Mouse (Mus musculus): Measurements from ENCODE around the gene Krt71. TPM values are rescaled to one million over a fixed set of nuclear protein-coding genes. Genes with fewer than 3 reads are reported as not detected.
"Not testable (repeated sequence)": the region's sequence is repeated elsewhere in the genome, so short reads cannot be mapped to it uniquely, and the experiment has no call there.

The Krt71 gene
- polyA plus RNA-seq, 1 experiment = not detected

DNA sequence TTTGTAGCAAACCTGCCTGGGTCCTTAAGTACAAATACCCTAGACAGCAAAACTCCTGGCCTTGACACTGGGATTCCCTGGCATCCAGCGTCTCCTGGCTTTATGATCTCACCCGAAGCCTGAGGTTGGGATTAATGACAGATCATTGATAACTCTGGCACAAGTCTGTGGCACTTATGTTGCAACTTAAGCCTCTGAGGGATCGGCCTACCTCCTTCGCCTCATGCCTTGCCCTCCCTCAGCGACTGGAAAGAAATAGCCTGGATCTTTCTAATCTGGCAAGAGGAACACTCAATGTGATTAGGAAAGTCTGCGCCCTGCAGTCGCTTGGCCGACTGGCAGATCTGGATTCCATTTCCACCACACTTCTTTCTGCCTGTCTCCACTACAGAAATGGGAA is 43.0 kb downstream of the Krt71 start:
- H3K27ac ChIP-seq (ENCODE audit: insufficient read depth, low read length) = no peak overlapping the region
- no peak overlapping the region for H3K9ac ChIP-seq (ENCODE audit: low read depth, poor library complexity, severe bottlenecking)
- no peak for TF ChIP-seq POLR2A (IDR thresholded peaks at IDR 0.05; ENCODE audit: insufficient read depth, low read length)
- no peak for TF ChIP-seq CTCF (IDR thresholded peaks at IDR 0.05; ENCODE audit: low read depth, low read length)
- no peak for TF ChIP-seq EP300 (IDR thresholded peaks at IDR 0.05; ENCODE audit: insufficient read depth, low read depth, low read length)
- no peaks in the 10 kb centered on the region for H3K9me3 ChIP-seq (replicated peaks; ENCODE audit: control insufficient read depth, insufficient read depth, low read length, poor library complexity, severe bottlenecking)
- no peaks in the 10 kb centered on the region for H3K4me1 ChIP-seq (ENCODE audit: control insufficient read depth, insufficient read depth, low read length)
- no peak overlapping the region for H3K4me3 ChIP-seq (ENCODE audit: low read depth, low read length)
- H3K36me3 ChIP-seq (ENCODE audit: control insufficient read depth, insufficient read depth, low read length, poor library complexity, severe bottlenecking) = no peaks in the 10 kb centered on the region
- no peaks in the 10 kb centered on the region for H3K27me3 ChIP-seq (ENCODE audit: control insufficient read depth, insufficient read depth, low read length, poor library complexity, severe bottlenecking)

DNA sequence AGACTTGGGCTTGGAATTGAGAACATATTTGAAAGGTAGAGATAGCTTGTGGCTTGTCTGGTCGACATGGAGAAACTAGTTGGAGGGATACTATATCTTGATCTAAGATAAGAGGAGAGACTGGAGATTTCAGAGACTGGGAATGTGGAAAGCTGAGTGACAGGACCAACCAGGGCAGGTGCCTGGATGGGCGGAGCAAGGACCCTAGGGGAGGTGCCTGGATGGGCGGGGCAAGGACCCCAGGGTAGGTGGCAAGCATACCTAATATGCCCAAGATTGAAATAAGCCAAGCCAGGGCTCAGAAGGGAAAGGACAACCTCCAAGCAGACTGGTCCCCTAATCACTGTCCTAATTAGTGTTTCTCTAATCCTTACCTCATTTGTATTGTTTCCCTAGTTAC is 43.7 kb downstream of the Krt71 start:
- Histone ChIP-seq H3K9me3 (replicated peaks; ENCODE audit: control insufficient read depth, insufficient read depth, low read length, poor library complexity, severe bottlenecking) (no peaks in the 10 kb centered on the region), H3K4me3 (ENCODE audit: low read depth, low read length) (no peak overlapping the region), H3K9ac (ENCODE audit: low read depth, poor library complexity, severe bottlenecking) (no peak overlapping the region), H3K27me3 (ENCODE audit: control insufficient read depth, insufficient read depth, low read length, poor library complexity, severe bottlenecking) (no peaks in the 10 kb centered on the region), H3K4me1 (ENCODE audit: control insufficient read depth, insufficient read depth, low read length) (no peaks in the 10 kb centered on the region), H3K27ac (ENCODE audit: insufficient read depth, low read length) (no peak overlapping the region), H3K36me3 (ENCODE audit: control insufficient read depth, insufficient read depth, low read length, poor library complexity, severe bottlenecking) (no peaks in the 10 kb centered on the region)
- TF ChIP-seq EP300 (IDR thresholded peaks at IDR 0.05; ENCODE audit: insufficient read depth, low read depth, low read length) (no peak), CTCF (IDR thresholded peaks at IDR 0.05; ENCODE audit: low read depth, low read length) (no peak), POLR2A (IDR thresholded peaks at IDR 0.05; ENCODE audit: insufficient read depth, low read length) (no peak)

DNA sequence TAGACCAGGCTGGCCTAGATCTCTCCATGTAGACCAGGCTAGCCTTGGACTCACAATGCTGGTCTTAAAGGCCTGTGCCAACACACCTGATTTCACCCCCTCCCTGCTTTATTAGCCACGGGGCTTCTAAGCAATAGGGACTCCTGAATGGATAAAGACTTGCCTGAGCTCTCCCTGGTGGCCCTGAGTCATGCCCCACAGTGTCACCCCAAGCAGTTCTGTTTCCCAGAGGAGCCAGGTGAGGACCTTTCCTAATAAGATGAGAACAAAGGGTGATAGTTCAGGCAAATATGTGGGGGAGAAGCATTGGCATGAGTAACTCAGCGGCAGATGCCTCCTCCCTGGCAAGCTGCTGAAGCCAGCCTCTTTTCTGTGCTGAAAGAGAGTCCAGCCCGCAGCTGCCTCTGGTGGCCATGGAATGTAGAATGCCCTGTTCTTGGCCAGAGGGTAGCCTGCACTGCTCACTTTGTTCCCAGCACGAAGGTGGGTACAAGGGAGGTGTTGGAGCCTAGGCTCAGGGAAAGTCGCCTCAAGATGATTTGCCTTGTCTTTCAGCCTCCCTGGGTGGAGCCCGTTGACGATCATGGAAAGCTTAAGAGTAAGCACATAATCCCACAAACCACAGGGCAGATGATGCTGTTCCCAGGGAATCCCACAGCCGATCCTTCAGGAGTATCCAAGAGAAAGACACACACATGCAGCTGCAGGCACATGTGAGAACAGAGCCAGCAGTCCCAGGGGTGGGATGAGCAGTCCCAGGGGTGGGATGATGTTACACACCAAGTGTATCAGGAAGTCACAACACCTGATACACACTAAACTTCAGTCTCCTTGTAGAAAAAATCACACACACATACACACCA is 45.4 kb downstream of the Krt71 start:
- TF ChIP-seq CTCF (IDR thresholded peaks at IDR 0.05; ENCODE audit: low read depth, low read length) (no peak), POLR2A (IDR thresholded peaks at IDR 0.05; ENCODE audit: insufficient read depth, low read length) (no peak), EP300 (IDR thresholded peaks at IDR 0.05; ENCODE audit: insufficient read depth, low read depth, low read length) (no peak)
- Histone ChIP-seq H3K27ac (ENCODE audit: insufficient read depth, low read length) (no peak overlapping the region), H3K4me3 (ENCODE audit: low read depth, low read length) (no peak overlapping the region), H3K9ac (ENCODE audit: low read depth, poor library complexity, severe bottlenecking) (no peak overlapping the region), H3K4me1 (ENCODE audit: control insufficient read depth, insufficient read depth, low read length) (no peaks in the 10 kb centered on the region), H3K9me3 (replicated peaks; ENCODE audit: control insufficient read depth, insufficient read depth, low read length, poor library complexity, severe bottlenecking) (no peaks in the 10 kb centered on the region), H3K27me3 (ENCODE audit: control insufficient read depth, insufficient read depth, low read length, poor library complexity, severe bottlenecking) (no peaks in the 10 kb centered on the region), H3K36me3 (ENCODE audit: control insufficient read depth, insufficient read depth, low read length, poor library complexity, severe bottlenecking) (no peaks in the 10 kb centered on the region)

DNA sequence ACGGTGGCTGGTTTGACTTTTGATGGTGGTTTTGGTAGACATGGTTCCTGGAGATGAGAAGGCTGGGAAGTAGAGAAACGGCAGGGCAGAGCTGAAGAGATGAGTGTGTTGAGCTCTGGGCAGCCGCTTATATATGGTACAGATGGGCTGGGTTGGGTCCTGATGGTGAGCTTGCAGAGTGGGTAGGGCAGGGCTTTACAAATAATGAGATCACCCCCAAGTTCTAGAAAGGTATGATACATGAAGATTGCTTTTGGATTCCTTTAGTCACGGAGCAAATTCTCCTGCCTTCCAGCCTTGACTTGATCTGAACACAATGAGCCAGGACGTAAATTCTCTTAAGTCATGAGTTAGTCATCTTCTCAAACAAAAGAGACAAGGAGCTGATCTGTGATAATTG is 48.7 kb downstream of the Krt71 start, which contains the start of gene Krt6a:
TSS of gene Krt6a (minus strand) at position 101 of the 400 bp plus-strand sequence.
- H3K36me3 ChIP-seq (ENCODE audit: control insufficient read depth, insufficient read depth, low read length, poor library complexity, severe bottlenecking) = no peaks in the 10 kb centered on the region
- TF ChIP-seq CTCF (IDR thresholded peaks at IDR 0.05; ENCODE audit: low read depth, low read length) = no peak
- TF ChIP-seq POLR2A (IDR thresholded peaks at IDR 0.05; ENCODE audit: insufficient read depth, low read length) = no peak
- TF ChIP-seq EP300 (IDR thresholded peaks at IDR 0.05; ENCODE audit: insufficient read depth, low read depth, low read length) = no peak
- no peaks in the 10 kb centered on the region for H3K9me3 ChIP-seq (replicated peaks; ENCODE audit: control insufficient read depth, insufficient read depth, low read length, poor library complexity, severe bottlenecking)
- no peaks in the 10 kb centered on the region for H3K27me3 ChIP-seq (ENCODE audit: control insufficient read depth, insufficient read depth, low read length, poor library complexity, severe bottlenecking)
- no peaks in the 10 kb centered on the region for H3K4me1 ChIP-seq (ENCODE audit: control insufficient read depth, insufficient read depth, low read length)
- H3K27ac ChIP-seq (ENCODE audit: insufficient read depth, low read length) = no peak within 1 kb of the TSS
- no peak within 1 kb of the TSS for H3K9ac ChIP-seq (ENCODE audit: low read depth, poor library complexity, severe bottlenecking)
- no peak within 1 kb of the TSS for H3K4me3 ChIP-seq (ENCODE audit: low read depth, low read length)

DNA sequence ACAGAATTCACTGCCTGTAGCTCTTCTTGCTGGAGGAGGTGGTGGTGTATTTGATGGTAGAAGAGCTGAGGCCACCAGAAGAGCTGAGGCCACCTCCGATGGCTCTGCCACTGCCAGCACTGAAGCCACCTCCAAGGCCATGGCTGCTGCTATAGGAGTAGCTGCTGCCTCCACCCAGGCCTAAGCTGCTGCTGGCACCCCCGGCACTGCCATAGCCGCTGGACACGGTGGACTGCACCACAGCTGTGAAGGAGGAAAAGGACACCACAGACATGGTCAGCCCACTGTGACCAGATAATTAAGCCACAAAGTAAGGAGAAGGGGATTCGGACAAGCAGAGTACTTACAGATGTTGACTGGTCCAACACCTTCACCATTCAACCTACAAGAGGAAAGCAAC is 52.4 kb downstream of the Krt71 start:
- H3K9ac ChIP-seq (ENCODE audit: low read depth, poor library complexity, severe bottlenecking); H3K4me1 ChIP-seq (ENCODE audit: control insufficient read depth, insufficient read depth, low read length); H3K36me3 ChIP-seq (ENCODE audit: control insufficient read depth, insufficient read depth, low read length, poor library complexity, severe bottlenecking); H3K4me3 ChIP-seq (ENCODE audit: low read depth, low read length); H3K27ac ChIP-seq (ENCODE audit: insufficient read depth, low read length); H3K9me3 ChIP-seq (replicated peaks; ENCODE audit: control insufficient read depth, insufficient read depth, low read length, poor library complexity, severe bottlenecking); H3K27me3 ChIP-seq (ENCODE audit: control insufficient read depth, insufficient read depth, low read length, poor library complexity, severe bottlenecking): not testable (repeated sequence)

DNA sequence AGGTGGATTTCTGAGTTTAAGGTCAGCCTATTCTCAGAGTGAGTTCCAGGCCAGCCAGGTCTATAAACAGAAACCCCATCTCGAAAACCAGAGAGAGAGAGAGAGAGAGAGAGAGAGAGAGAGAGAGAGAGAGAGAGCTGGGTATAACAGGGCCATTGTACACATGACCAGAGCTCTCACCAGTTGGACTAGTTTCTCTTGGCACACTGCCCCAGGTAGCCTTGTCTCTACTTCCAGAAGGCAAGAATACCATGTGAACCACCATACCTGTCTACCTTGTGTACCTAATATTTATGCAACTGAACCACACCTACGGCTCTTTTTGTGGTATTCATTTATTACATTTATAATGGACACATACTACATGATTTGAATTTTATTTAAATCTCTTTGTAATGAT is 54.7 kb downstream of the Krt71 start:
- Histone ChIP-seq H3K27ac (ENCODE audit: insufficient read depth, low read length) (no peak overlapping the region), H3K36me3 (ENCODE audit: control insufficient read depth, insufficient read depth, low read length, poor library complexity, severe bottlenecking) (no peaks in the 10 kb centered on the region), H3K4me3 (ENCODE audit: low read depth, low read length) (no peak overlapping the region), H3K27me3 (ENCODE audit: control insufficient read depth, insufficient read depth, low read length, poor library complexity, severe bottlenecking) (no peaks in the 10 kb centered on the region), H3K9me3 (replicated peaks; ENCODE audit: control insufficient read depth, insufficient read depth, low read length, poor library complexity, severe bottlenecking) (no peaks in the 10 kb centered on the region), H3K9ac (ENCODE audit: low read depth, poor library complexity, severe bottlenecking) (no peak overlapping the region), H3K4me1 (ENCODE audit: control insufficient read depth, insufficient read depth, low read length) (no peaks in the 10 kb centered on the region)
- TF ChIP-seq POLR2A (IDR thresholded peaks at IDR 0.05; ENCODE audit: insufficient read depth, low read length) (no peak), EP300 (IDR thresholded peaks at IDR 0.05; ENCODE audit: insufficient read depth, low read depth, low read length) (no peak), CTCF (IDR thresholded peaks at IDR 0.05; ENCODE audit: low read depth, low read length) (no peak)

Other genes with a start within 250 kb of the Krt71 start
- not detected in 2 replicates for gene Gm49425, start 225.8 kb downstream of the Krt71 start, polyA plus RNA-seq (2011; ENCODE audit: insufficient read depth, insufficient read length, low read depth, missing spikeins)
- not detected in 2 replicates for gene Krt84, start 210.3 kb downstream of the Krt71 start, polyA plus RNA-seq (2011; ENCODE audit: insufficient read depth, insufficient read length, low read depth, missing spikeins)
- not detected in 2 replicates for gene Krt82, start 192.4 kb downstream of the Krt71 start, polyA plus RNA-seq (2011; ENCODE audit: insufficient read depth, insufficient read length, low read depth, missing spikeins)
- gene Krt90, start 180.2 kb downstream of the Krt71 start, polyA plus RNA-seq (2011; ENCODE audit: insufficient read depth, insufficient read length, low read depth, missing spikeins) = not detected in 2 replicates
- not detected in 2 replicates for gene Krt75, start 169.2 kb downstream of the Krt71 start, polyA plus RNA-seq (2011; ENCODE audit: insufficient read depth, insufficient read length, low read depth, missing spikeins)
- gene Gm5414, start 114.9 kb downstream of the Krt71 start, polyA plus RNA-seq (2011; ENCODE audit: insufficient read depth, insufficient read length, low read depth, missing spikeins) = not detected in 2 replicates
- not detected in 2 replicates for gene Gm5478, start 95.7 kb downstream of the Krt71 start, polyA plus RNA-seq (2011; ENCODE audit: insufficient read depth, insufficient read length, low read depth, missing spikeins)
- not detected in 2 replicates for gene Krt6b, start 62.8 kb downstream of the Krt71 start, polyA plus RNA-seq (2011; ENCODE audit: insufficient read depth, insufficient read length, low read depth, missing spikeins)
- not detected in 2 replicates for gene Krt6a, start 48.8 kb downstream of the Krt71 start, polyA plus RNA-seq (2011; ENCODE audit: insufficient read depth, insufficient read length, low read depth, missing spikeins)
- gene Krt5, start 30.2 kb downstream of the Krt71 start, polyA plus RNA-seq (2011; ENCODE audit: insufficient read depth, insufficient read length, low read depth, missing spikeins) = not detected in 2 replicates
- gene Krt72, start 43.4 kb upstream of the Krt71 start, polyA plus RNA-seq (2011; ENCODE audit: insufficient read depth, insufficient read length, low read depth, missing spikeins) = not detected in 2 replicates
- not detected in 2 replicates for gene Krt73, start 59.2 kb upstream of the Krt71 start, polyA plus RNA-seq (2011; ENCODE audit: insufficient read depth, insufficient read length, low read depth, missing spikeins)
- not detected in 2 replicates for gene Krt2, start 75.1 kb upstream of the Krt71 start, polyA plus RNA-seq (2011; ENCODE audit: insufficient read depth, insufficient read length, low read depth, missing spikeins)
- gene Krt1, start 107.7 kb upstream of the Krt71 start, polyA plus RNA-seq (2011; ENCODE audit: insufficient read depth, insufficient read length, low read depth, missing spikeins) = not detected in 2 replicates
- gene Krt77, start 126.6 kb upstream of the Krt71 start, polyA plus RNA-seq (2011; ENCODE audit: insufficient read depth, insufficient read length, low read depth, missing spikeins) = not detected in 2 replicates
- not detected in 2 replicates for gene Krt76, start 149.8 kb upstream of the Krt71 start, polyA plus RNA-seq (2011; ENCODE audit: insufficient read depth, insufficient read length, low read depth, missing spikeins)
- gene Krt4, start 181.6 kb upstream of the Krt71 start, polyA plus RNA-seq (2011; ENCODE audit: insufficient read depth, insufficient read length, low read depth, missing spikeins) = not detected in 2 replicates
- gene Krt79, start 197.2 kb upstream of the Krt71 start, polyA plus RNA-seq (2011; ENCODE audit: insufficient read depth, insufficient read length, low read depth, missing spikeins) = not detected in 2 replicates
- gene Krt78, start 211.2 kb upstream of the Krt71 start, polyA plus RNA-seq (2011; ENCODE audit: insufficient read depth, insufficient read length, low read depth, missing spikeins) = not detected in 2 replicates